Mouse (Mus musculus) lung, postnatal 0 days (tissue): ENCODE measurements around the gene Akap7.

ENCODE experiments used
- CTCF ChIP-seq: IDR thresholded peaks from 2 replicates; pipeline ENCODE4 v1.5.1; 2016; ENCODE audit warnings: antibody characterized with exemption, mild to moderate bottlenecking
- EP300 ChIP-seq: IDR thresholded peaks from 2 replicates; pipeline ENCODE4 v1.6.1; 2016; ENCODE audit warnings: antibody characterized with exemption, mild to moderate bottlenecking, control low read depth

DNA sequence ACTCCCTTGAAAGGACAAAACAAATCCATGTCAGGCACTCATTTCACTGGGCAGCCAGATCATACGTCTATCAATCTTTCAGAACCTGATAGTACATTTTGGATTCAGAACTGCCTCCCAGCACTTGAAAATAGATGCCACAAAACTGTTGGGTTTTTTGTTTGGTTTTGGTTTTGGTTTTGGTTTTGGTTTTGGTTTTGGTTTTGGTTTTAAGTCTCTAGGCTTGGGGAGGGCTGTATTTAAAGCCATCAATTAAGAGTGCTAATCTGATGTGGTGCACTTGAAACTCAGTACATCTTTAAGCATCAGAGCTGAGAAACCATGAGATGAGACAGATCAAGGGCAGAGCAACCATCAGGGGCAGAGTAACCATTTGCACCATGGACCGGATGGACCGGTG lies 86.9 kb downstream of the Akap7 start:
- TF ChIP-seq CTCF (no peak), EP300 (no peak)
